Mouse (Mus musculus): Measurements from ENCODE around the gene Rce1.

GRCm38 (mm10) chr19:4583856-4584255 lies 41.6 kb downstream of the Rce1 start:
- no peak for TF ChIP-seq HCFC1 (IDR thresholded peaks at IDR 0.05; ENCODE audit: borderline replicate concordance, insufficient read depth, low read length)
- no peak for TF ChIP-seq CHD2 (IDR thresholded peaks at IDR 0.05; ENCODE audit: low read depth, low read length)
- no peak for TF ChIP-seq ZC3H11A (IDR thresholded peaks at IDR 0.05; ENCODE audit: borderline replicate concordance, low read depth, low read length)

All from ES-E14 (cell line).